Mouse (Mus musculus): ENCODE data around the gene Hist1h2ba. TPM values are rescaled to one million over a fixed set of nuclear protein-coding genes. Genes with fewer than 3 reads are reported as not detected.
A peak's percentile ranks its signal among the peaks of the same experiment; 100 is the strongest.

Hist1h2ba gene
- polyA plus RNA-seq, 1 experiment from 2014 or later = not detected

- Histone ChIP-seq H3K4me2 (no peak overlapping the region), H3K27me3 (replicated peaks) (no peaks in the 10 kb centered on the region; the same call in 1 of the 2 replicates), H3K4me1 (peaks cover 7% of the 10 kb centered on the region; the same call in 1 of the 2 replicates), H3K4me3 (no peak overlapping the region), H3K27ac (no peak overlapping the region), H3K36me3 (no peaks in the 10 kb centered on the region), H3K9me3 (replicated peaks) (no peaks in the 10 kb centered on the region), H3K9ac (no peak overlapping the region)
- WGBS (ENCODE audit: insufficient replicate concordance) = 63% methylated on average over 11 of the region's 11 CpGs
- ATAC-seq = no peak
Observed at GRCm38 (mm10) chr13:23930904-23931303, 3.1 kb downstream of the Hist1h2ba start.

GRCm38 (mm10) chr13:23930461-23930860 is 3.5 kb downstream of the Hist1h2ba start:
- Histone ChIP-seq H3K4me1 (peaks cover 7% of the 10 kb centered on the region; the same call in 1 of the 2 replicates), H3K9me3 (replicated peaks) (no peaks in the 10 kb centered on the region), H3K27ac (no peak overlapping the region), H3K9ac (no peak overlapping the region), H3K4me3 (no peak overlapping the region), H3K36me3 (no peaks in the 10 kb centered on the region), H3K27me3 (replicated peaks) (no peaks in the 10 kb centered on the region; the same call in 1 of the 2 replicates), H3K4me2 (no peak overlapping the region)
- ATAC-seq = no peak
- 79% methylated on average over 9 of the region's 9 CpGs for WGBS (ENCODE audit: insufficient replicate concordance)

- Histone ChIP-seq H3K4me2 (peak overlapping the region; percentile 15; the same call in 1 of the 2 replicates), H3K36me3 (no peaks in the 10 kb centered on the region), H3K4me3 (no peak overlapping the region), H3K27ac (no peak overlapping the region), H3K4me1 (peaks cover 7% of the 10 kb centered on the region; the same call in 1 of the 2 replicates), H3K9ac (no peak overlapping the region), H3K27me3 (replicated peaks) (no peaks in the 10 kb centered on the region; the same call in 1 of the 2 replicates), H3K9me3 (replicated peaks) (no peaks in the 10 kb centered on the region)
- no peak for ATAC-seq
- 53% methylated on average over 3 of the region's 3 CpGs for WGBS (ENCODE audit: insufficient replicate concordance)
Observed at GRCm38 (mm10) chr13:23928637-23929036, 5.3 kb downstream of the Hist1h2ba start.

- Histone ChIP-seq H3K4me1 (peaks cover 7% of the 10 kb centered on the region; the same call in 1 of the 2 replicates), H3K9me3 (replicated peaks) (no peaks in the 10 kb centered on the region), H3K36me3 (no peaks in the 10 kb centered on the region), H3K27ac (no peak overlapping the region), H3K4me2 (no peak overlapping the region), H3K4me3 (no peak overlapping the region), H3K27me3 (replicated peaks) (no peaks in the 10 kb centered on the region; the same call in 1 of the 2 replicates), H3K9ac (no peak overlapping the region)
- 57% methylated on average over 2 of the region's 2 CpGs for WGBS (ENCODE audit: insufficient replicate concordance)
- ATAC-seq = no peak
Observed at GRCm38 (mm10) chr13:23925792-23926191, 8.2 kb downstream of the Hist1h2ba start.

GRCm38 (mm10) chr13:23917674-23918073 is 16.3 kb downstream of the Hist1h2ba start:
- 25% methylated on average over 4 of the region's 4 CpGs for WGBS (ENCODE audit: insufficient replicate concordance)
- H3K4me3 ChIP-seq = no peak overlapping the region
- H3K4me2 ChIP-seq = no peak overlapping the region
- no peak overlapping the region for H3K27ac ChIP-seq
- no peak overlapping the region for H3K9ac ChIP-seq
- ATAC-seq = no peak
- H3K9me3 ChIP-seq (replicated peaks) = no peaks in the 10 kb centered on the region
- H3K36me3 ChIP-seq = no peaks in the 10 kb centered on the region
- H3K4me1 ChIP-seq = peaks cover 33% of the 10 kb centered on the region
- no peaks in the 10 kb centered on the region for H3K27me3 ChIP-seq (replicated peaks)

- ATAC-seq = no peak
- WGBS (ENCODE audit: insufficient replicate concordance) = 56% methylated on average over 1 of the region's 1 CpGs
- H3K4me3 ChIP-seq = no peak overlapping the region
- H3K27ac ChIP-seq = no peak overlapping the region
- H3K4me2 ChIP-seq = no peak overlapping the region
- H3K4me1 ChIP-seq = peaks cover 33% of the 10 kb centered on the region
- H3K27me3 ChIP-seq (replicated peaks) = no peaks in the 10 kb centered on the region
- no peaks in the 10 kb centered on the region for H3K9me3 ChIP-seq (replicated peaks)
- H3K36me3 ChIP-seq = no peaks in the 10 kb centered on the region
- no peak overlapping the region for H3K9ac ChIP-seq
Observed at GRCm38 (mm10) chr13:23916132-23916531, 17.8 kb downstream of the Hist1h2ba start.

GRCm38 (mm10) chr13:23914376-23915167 is 19.4 kb downstream of the Hist1h2ba start, which contains the start of gene Slc17a4:
Slc17a4 (minus strand) TSS chr13:23915009.
- no peak for ATAC-seq
- Histone ChIP-seq H3K9me3 (replicated peaks) (no peaks in the 10 kb centered on the region), H3K27ac (peak within 1 kb of the TSS; percentile 71; the same call in 1 of the 2 replicates), H3K27me3 (replicated peaks) (no peaks in the 10 kb centered on the region), H3K4me3 (no peak within 1 kb of the TSS), H3K4me2 (no peak within 1 kb of the TSS), H3K9ac (no peak within 1 kb of the TSS), H3K4me1 (peaks cover 44% of the 10 kb centered on the region), H3K36me3 (no peaks in the 10 kb centered on the region)
- 47% methylated on average over 9 of the region's 9 CpGs for WGBS (ENCODE audit: insufficient replicate concordance)

- H3K4me1 ChIP-seq = peaks cover 49% of the 10 kb centered on the region
- H3K27ac ChIP-seq = peak overlapping the region; percentile 71
- 10% methylated on average over 6 of the region's 6 CpGs for WGBS (ENCODE audit: insufficient replicate concordance)
Observed at GRCm38 (mm10) chr13:23913791-23914306, 20.1 kb downstream of the Hist1h2ba start.

GRCm38 (mm10) chr13:23911335-23911734 is 22.6 kb downstream of the Hist1h2ba start:
- ATAC-seq = no peak
- Histone ChIP-seq H3K4me1 (peaks cover 49% of the 10 kb centered on the region), H3K9ac (no peak overlapping the region), H3K9me3 (replicated peaks) (no peaks in the 10 kb centered on the region), H3K36me3 (no peaks in the 10 kb centered on the region), H3K27ac (no peak overlapping the region), H3K27me3 (replicated peaks) (no peaks in the 10 kb centered on the region), H3K4me2 (no peak overlapping the region), H3K4me3 (no peak overlapping the region)
- 30% methylated on average over 5 of the region's 5 CpGs for WGBS (ENCODE audit: insufficient replicate concordance)

More at GRCm38 (mm10) chr13:23913791-23914306, 20.1 kb downstream of the Hist1h2ba start:
- H3K36me3 ChIP-seq = no peaks in the 10 kb centered on the region
- ATAC-seq = peak; percentile 81
- H3K4me3 ChIP-seq = no peak overlapping the region
- H3K9me3 ChIP-seq (replicated peaks) = no peaks in the 10 kb centered on the region
- H3K4me2 ChIP-seq = no peak overlapping the region
- no peak overlapping the region for H3K9ac ChIP-seq
- no peaks in the 10 kb centered on the region for H3K27me3 ChIP-seq (replicated peaks)

- no peak overlapping the region for H3K27ac ChIP-seq
- H3K9me3 ChIP-seq (replicated peaks) = no peaks in the 10 kb centered on the region
- H3K9ac ChIP-seq = no peak overlapping the region
- no peak overlapping the region for H3K4me3 ChIP-seq
- no peak for ATAC-seq
- H3K36me3 ChIP-seq = no peaks in the 10 kb centered on the region
- peaks cover 41% of the 10 kb centered on the region for H3K4me1 ChIP-seq
- no peak overlapping the region for H3K4me2 ChIP-seq
- H3K27me3 ChIP-seq (replicated peaks) = no peaks in the 10 kb centered on the region; the same call in 1 of the 2 replicates
- 47% methylated on average over 5 of the region's 5 CpGs for WGBS (ENCODE audit: insufficient replicate concordance)
Observed at GRCm38 (mm10) chr13:23910121-23910520, 23.8 kb downstream of the Hist1h2ba start.

- H3K9me3 ChIP-seq (replicated peaks) = no peaks in the 10 kb centered on the region
- WGBS (ENCODE audit: insufficient replicate concordance) = 85% methylated on average over 5 of the region's 5 CpGs
- H3K27ac ChIP-seq = no peak overlapping the region
- no peak overlapping the region for H3K4me2 ChIP-seq
- ATAC-seq = no peak
- H3K4me1 ChIP-seq = peaks cover 16% of the 10 kb centered on the region; the same call in 1 of the 2 replicates
- no peaks in the 10 kb centered on the region for H3K36me3 ChIP-seq
- no peak overlapping the region for H3K4me3 ChIP-seq
- no peak overlapping the region for H3K9ac ChIP-seq
- H3K27me3 ChIP-seq (replicated peaks) = no peaks in the 10 kb centered on the region; the same call in 1 of the 2 replicates
Observed at GRCm38 (mm10) chr13:23906906-23907305, 27.1 kb downstream of the Hist1h2ba start.

GRCm38 (mm10) chr13:23898242-23898641 is 35.7 kb downstream of the Hist1h2ba start:
- 24% methylated on average over 6 of the region's 6 CpGs for WGBS (ENCODE audit: insufficient replicate concordance)
- ATAC-seq = no peak
- no peaks in the 10 kb centered on the region for H3K27me3 ChIP-seq (replicated peaks)
- H3K9ac ChIP-seq = no peak overlapping the region
- H3K36me3 ChIP-seq = no peaks in the 10 kb centered on the region
- no peak overlapping the region for H3K4me3 ChIP-seq
- no peak overlapping the region for H3K4me2 ChIP-seq
- no peaks in the 10 kb centered on the region for H3K9me3 ChIP-seq (replicated peaks)
- H3K4me1 ChIP-seq = 0 out of 2 replicates have a peak, but pooled peaks cover 1% of the 10 kb centered on the region
- no peak overlapping the region for H3K27ac ChIP-seq
